Mouse (Mus musculus) CH12.LX (cell line): Measurements from ENCODE around the gene Zmym6. TPM values are rescaled to one million over a fixed set of nuclear protein-coding genes. Genes with fewer than 3 reads are reported as not detected.

Experiments
- DNase-seq: peaks from one replicate; pipeline ENCODE4 v3.0.0-alpha.2; 2013; ENCODE audit errors: extremely low read depth
- H3K27ac ChIP-seq: 2 replicates; pipeline ENCODE4 v1.5.1; 2012; ENCODE audit warnings: low read depth, mild to moderate bottlenecking, control low read depth, moderate library complexity; ENCODE audit not compliant: insufficient read depth
- H3K27me3 ChIP-seq: replicated peaks from 2 replicates; pipeline ENCODE3; 2012; ENCODE audit warnings: inconsistent platforms
- H3K36me3 ChIP-seq, 2 experiments: replicated peaks in 1 of 2; 2 replicates each; pipeline versions ENCODE3 to v1.6.1; 2012; ENCODE audit warnings: inconsistent platforms in 1 of 2, low read length in 1 of 2, mild to moderate bottlenecking in 1 of 2, mixed read lengths in 1 of 2, moderate library complexity in 1 of 2; ENCODE audit not compliant: control insufficient read depth in 1 of 2, insufficient read depth in 1 of 2
- H3K4me1 ChIP-seq, 2 experiments: 2 replicates each; pipeline ENCODE4 v1.6.1; 2012; ENCODE audit warnings: inconsistent platforms in 1 of 2, moderate library complexity in 1 of 2; ENCODE audit not compliant: insufficient read depth in 2 of 2, control insufficient read depth in 1 of 2
- H3K4me2 ChIP-seq: 2 replicates; pipeline ENCODE4 v1.6.1; 2012; ENCODE audit warnings: low read depth, mild to moderate bottlenecking, control low read depth; ENCODE audit not compliant: poor library complexity, insufficient read depth, severe bottlenecking
- H3K4me3 ChIP-seq, 3 experiments: fragments of 150-350 bp in 1 of 3; sonication (generic) in 1 of 3; replicated peaks in 1 of 3; 2 replicates each; pipeline versions ENCODE3 to v1.5.1; 2011 to 2012; ENCODE audit warnings: low read depth in 2 of 3, low read length in 2 of 3, mild to moderate bottlenecking in 2 of 3, moderate library complexity in 2 of 3, control low read depth in 1 of 3, improper control_type of control experiment in 1 of 3, inconsistent platforms in 1 of 3, mixed read lengths in 1 of 3; ENCODE audit not compliant: poor library complexity in 1 of 3
- H3K79me2 ChIP-seq: replicated peaks from 2 replicates; pipeline ENCODE4 v1.6.1; 2012; ENCODE audit warnings: mild to moderate bottlenecking, moderate library complexity; ENCODE audit not compliant: control insufficient read depth, poor library complexity, insufficient read depth, severe bottlenecking; ENCODE audit errors: extremely low read depth
- H3K9ac ChIP-seq: 2 replicates; pipeline ENCODE4 v1.6.1; 2012; ENCODE audit warnings: low read depth, mild to moderate bottlenecking, control low read depth, moderate library complexity; ENCODE audit not compliant: insufficient read depth
- H3K9me3 ChIP-seq: replicated peaks from 2 replicates; pipeline ENCODE3; 2012; ENCODE audit warnings: low read length, inconsistent platforms, mixed read lengths
- CHD1 ChIP-seq: IDR thresholded peaks from 2 replicates; pipeline ENCODE4 v1.6.1; 2012; ENCODE audit warnings: low read depth, low read length, improper control_type of control experiment, inconsistent platforms
- CTCF ChIP-seq, 2 experiments: IDR thresholded peaks in 1 of 2; conservative IDR thresholded peaks in 1 of 2; 2 replicates each; pipeline ENCODE4 v1.5.1; 2011 to 2012; ENCODE audit warnings: low read depth in 2 of 2, low read length in 2 of 2, improper control_type of control experiment in 1 of 2, inconsistent platforms in 1 of 2, mild to moderate bottlenecking in 1 of 2, moderate library complexity in 1 of 2
- ELF1 ChIP-seq: IDR thresholded peaks from 2 replicates; pipeline ENCODE4 v1.6.1; 2014; ENCODE audit warnings: low read depth, mild to moderate bottlenecking, inconsistent platforms, low read length, improper control_type of control experiment
- EP300 ChIP-seq: IDR thresholded peaks from 2 replicates; pipeline ENCODE4 v1.6.1; 2011; ENCODE audit warnings: low read length, improper control_type of control experiment
- HCFC1 ChIP-seq: IDR thresholded peaks from 2 replicates; pipeline ENCODE4 v1.6.1; 2012; ENCODE audit warnings: low read depth, mild to moderate bottlenecking, inconsistent platforms, low read length, improper control_type of control experiment
- JUND ChIP-seq: conservative IDR thresholded peaks from 2 replicates; pipeline ENCODE4 v1.6.1; 2011; ENCODE audit warnings: low read depth, low read length, improper control_type of control experiment
- KAT2A ChIP-seq: IDR thresholded peaks from 2 replicates; pipeline ENCODE4 v1.6.1; 2012; ENCODE audit warnings: low read length, improper control_type of control experiment, inconsistent platforms; ENCODE audit not compliant: insufficient replicate concordance
- MAX ChIP-seq: IDR thresholded peaks from 2 replicates; pipeline ENCODE4 v1.6.1; 2011; ENCODE audit warnings: low read length, improper control_type of control experiment
- MEF2A ChIP-seq: IDR thresholded peaks from 2 replicates; pipeline ENCODE4 v1.6.1; 2014; ENCODE audit warnings: low read depth, mild to moderate bottlenecking, inconsistent platforms, low read length, improper control_type of control experiment, borderline replicate concordance
- MXI1 ChIP-seq: IDR thresholded peaks from 2 replicates; pipeline ENCODE4 v1.6.1; 2011; ENCODE audit warnings: mild to moderate bottlenecking, low read depth, low read length, improper control_type of control experiment
- MYC ChIP-seq: IDR thresholded peaks from 2 replicates; pipeline ENCODE4 v1.6.1; 2011; ENCODE audit warnings: low read depth, mild to moderate bottlenecking, improper control_type of control experiment, low read length
- NELFE ChIP-seq: IDR thresholded peaks from 2 replicates; pipeline ENCODE4 v1.6.1; 2011; ENCODE audit warnings: low read depth, low read length, improper control_type of control experiment
- POLR2AphosphoS2 ChIP-seq: IDR thresholded peaks from 2 replicates; pipeline ENCODE4 v1.6.1; 2011; ENCODE audit warnings: low read depth, low read length, improper control_type of control experiment
- RAD21 ChIP-seq: IDR thresholded peaks from 2 replicates; pipeline ENCODE4 v1.6.1; 2011; ENCODE audit warnings: low read depth, mild to moderate bottlenecking, low read length, improper control_type of control experiment, moderate library complexity
- RCOR1 ChIP-seq: conservative IDR thresholded peaks from 2 replicates; pipeline ENCODE4 v1.6.1; 2012; ENCODE audit warnings: low read depth, mild to moderate bottlenecking, inconsistent platforms, low read length, improper control_type of control experiment
- SMC3 ChIP-seq: IDR thresholded peaks from 2 replicates; pipeline ENCODE4 v1.6.1; 2011; ENCODE audit warnings: low read depth, low read length, improper control_type of control experiment
- TBP ChIP-seq: conservative IDR thresholded peaks from 2 replicates; pipeline ENCODE4 v1.6.1; 2011; ENCODE audit warnings: low read depth, low read length, improper control_type of control experiment
- TCF12 ChIP-seq: IDR thresholded peaks from 2 replicates; pipeline ENCODE4 v1.6.1; 2014; ENCODE audit warnings: low read depth, mild to moderate bottlenecking, inconsistent platforms, low read length, improper control_type of control experiment
- USF1 ChIP-seq: IDR thresholded peaks from 2 replicates; pipeline ENCODE4 v1.6.1; 2014; ENCODE audit warnings: low read depth, mild to moderate bottlenecking, inconsistent platforms, low read length, improper control_type of control experiment
- ZKSCAN1 ChIP-seq: IDR thresholded peaks from 2 replicates; pipeline ENCODE4 v1.6.1; 2012; ENCODE audit warnings: low read depth, inconsistent platforms, low read length, improper control_type of control experiment, borderline replicate concordance
- ZNF384 ChIP-seq: IDR thresholded peaks from 2 replicates; pipeline ENCODE4 v1.6.1; 2012; ENCODE audit warnings: low read depth, low read length, improper control_type of control experiment, inconsistent platforms
- dilution Hi-C: fragments of 300-500 bp; cut with MboI; formaldehyde crosslinking; loops from 2 replicates; pipeline ENCODE4 v1.14.3; 2020; ENCODE audit warnings: low sequenced_read_pairs; ENCODE audit not compliant: extremely low pct_unique_long_range_greater_than_20kb, extremely low pct_ligation_motif_present
- in situ Hi-C: fragments of 300-500 bp; cut with MboI; formaldehyde crosslinking; loops from 3 replicates; pipeline ENCODE4 v1.14.3; 2019; ENCODE audit warnings: low sequenced_read_pairs, low pct_ligation_motif_present, low pct_unique_long_range_greater_than_20kb, mixed read lengths
- polyA plus RNA-seq: library from polyadenylated mRNA; unstranded; fragments of >175 nt; gene quantifications from 2 replicates; pipeline ENCODE4 v1.2.1, GENCODE M21; 2012; ENCODE audit warnings: low read depth; ENCODE audit not compliant: insufficient read length
- total RNA-seq, 2 experiments: library from RNA; depleted of rRNA; stranded (reverse); fragments of 300-350 nt in 1 of 2; fragments of >200 nt in 1 of 2; gene quantifications; 2 replicates each; pipeline ENCODE4 v1.2.3; 2012 to 2014

Zmym6 gene
- total and polyA plus RNA-seq, 3 experiments, result 7.8 to 9.1 (median 8.1) TPM

DNA sequence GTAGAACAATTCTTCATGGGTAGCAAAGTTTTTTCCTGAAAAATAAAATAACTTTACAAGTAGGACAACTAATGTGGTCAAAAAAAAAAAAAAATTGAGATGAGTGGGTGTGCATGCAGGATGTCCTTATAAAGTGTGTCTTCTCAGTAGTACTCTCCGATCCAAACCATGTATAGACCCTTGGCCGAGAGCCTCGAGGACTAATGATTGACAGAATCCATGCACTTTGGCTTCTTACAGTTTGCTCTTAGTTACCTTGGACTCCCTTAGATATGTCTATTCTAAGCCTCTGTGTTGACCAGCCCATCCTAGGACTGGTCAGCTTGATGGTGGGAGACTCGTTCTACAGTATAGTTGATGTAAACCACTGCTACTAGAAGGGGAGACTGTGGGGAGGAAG is 30.4 kb downstream of the Zmym6 start:
- Histone ChIP-seq H3K4me3 (no peak overlapping the region), H3K9me3 (no peaks in the 10 kb centered on the region), H3K27ac (no peak overlapping the region), H3K9ac (no peak overlapping the region), H3K36me3 (peaks cover 24 to 49% of the 10 kb centered on the region in 2 experiments), H3K79me2 (no peaks in the 10 kb centered on the region), H3K27me3 (no peaks in the 10 kb centered on the region), H3K4me1 (no peaks in the 10 kb centered on the region), H3K4me2 (no peak overlapping the region)
- no peak for TF ChIP-seq MAX
- no peak for TF ChIP-seq POLR2AphosphoS2
- TF ChIP-seq TBP, result no peak
- in situ Hi-C loops, result no loop called here
- DNase-seq, result no peak
- dilution Hi-C loops, result no loop called here

GRCm38 (mm10) chr4:127110570-127110969 is 33.4 kb downstream of the Zmym6 start:
- TF ChIP-seq NELFE, result no peak
- TF ChIP-seq CTCF (conservative IDR thresholded peaks at IDR 0.05 in 1 of 2, IDR thresholded peaks at IDR 0.05 in 1 of 2; ENCODE audit: low read depth in 2 of 2, low read length in 2 of 2), result no peak
- no peak for TF ChIP-seq RAD21
- TF ChIP-seq MEF2A, result no peak
- no peak for TF ChIP-seq ZNF384
- no peak for TF ChIP-seq TCF12
- TF ChIP-seq CHD1, result no peak
- TF ChIP-seq HCFC1, result no peak
- TF ChIP-seq MYC, result no peak
- dilution Hi-C loops, result no loop called here
- H3K36me3 ChIP-seq, result peaks cover 22 to 42% of the 10 kb centered on the region in 2 experiments
- H3K79me2 ChIP-seq, result no peaks in the 10 kb centered on the region
- H3K4me3 ChIP-seq, result no peak overlapping the region
- no peaks in the 10 kb centered on the region for H3K9me3 ChIP-seq
- no peaks in the 10 kb centered on the region for H3K27me3 ChIP-seq
- no peaks in the 10 kb centered on the region for H3K4me1 ChIP-seq
- H3K4me2 ChIP-seq, result no peak overlapping the region
- no peak for DNase-seq
- H3K27ac ChIP-seq, result no peak overlapping the region
- H3K9ac ChIP-seq, result no peak overlapping the region
- in situ Hi-C loops, result no loop called here

DNA sequence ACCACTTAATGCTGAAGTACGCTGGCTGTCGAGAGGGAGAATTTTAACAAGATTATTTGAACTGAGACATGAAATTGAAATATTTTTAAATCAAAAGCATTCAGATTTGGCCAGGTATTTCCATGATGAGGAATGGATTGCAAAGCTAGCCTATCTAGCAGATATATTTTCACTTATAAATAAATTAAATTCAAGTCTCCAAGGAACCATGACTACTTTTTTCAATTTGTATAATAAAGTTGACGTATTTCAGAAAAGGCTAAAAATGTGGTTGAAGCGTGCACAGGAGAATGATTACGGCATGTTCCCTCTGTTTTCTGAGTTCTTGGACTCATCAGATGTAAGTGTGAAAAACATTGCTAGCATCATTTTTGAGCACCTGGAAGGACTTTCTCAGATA is 46.2 kb downstream of the Zmym6 start, which contains the start of gene Tmem35b:
Gene Tmem35b (plus strand): TSS at position 301 of the 400 bp plus-strand sequence.
- in situ Hi-C loops (no loop called here), dilution Hi-C loops (no loop called here)
- H3K27me3 ChIP-seq, result no peaks in the 10 kb centered on the region
- DNase-seq, result no peak
- peaks cover 2 to 22% of the 10 kb centered on the region in 2 experiments for H3K36me3 ChIP-seq
- H3K27ac ChIP-seq, result no peak within 1 kb of the TSS
- no peak within 1 kb of the TSS for H3K4me2 ChIP-seq
- TF ChIP-seq MXI1 (no peak), RCOR1 (no peak), JUND (no peak), USF1 (no peak), CTCF (conservative IDR thresholded peaks at IDR 0.05 in 1 of 2, IDR thresholded peaks at IDR 0.05 in 1 of 2; ENCODE audit: low read depth in 2 of 2, low read length in 2 of 2) (no peak), KAT2A (no peak), ELF1 (no peak), ZKSCAN1 (no peak), EP300 (no peak), ZNF384 (no peak), SMC3 (no peak)
- H3K4me1 ChIP-seq, result peaks cover 0 to 26% of the 10 kb centered on the region in 2 experiments; a peak in 2 of 4 replicates
- H3K79me2 ChIP-seq, result no peaks in the 10 kb centered on the region
- no peak within 1 kb of the TSS for H3K9ac ChIP-seq
- no peak within 1 kb of the TSS for H3K4me3 ChIP-seq
- H3K9me3 ChIP-seq, result no peaks in the 10 kb centered on the region
